Mouse (Mus musculus): ENCODE results near the gene Slc46a1. TPM values are rescaled to one million over a fixed set of nuclear protein-coding genes. Genes with fewer than 3 reads are reported as not detected.

The Slc46a1 gene
- polyA plus RNA-seq, 1 experiment from 2014 or later = 17.1 TPM

DNA sequence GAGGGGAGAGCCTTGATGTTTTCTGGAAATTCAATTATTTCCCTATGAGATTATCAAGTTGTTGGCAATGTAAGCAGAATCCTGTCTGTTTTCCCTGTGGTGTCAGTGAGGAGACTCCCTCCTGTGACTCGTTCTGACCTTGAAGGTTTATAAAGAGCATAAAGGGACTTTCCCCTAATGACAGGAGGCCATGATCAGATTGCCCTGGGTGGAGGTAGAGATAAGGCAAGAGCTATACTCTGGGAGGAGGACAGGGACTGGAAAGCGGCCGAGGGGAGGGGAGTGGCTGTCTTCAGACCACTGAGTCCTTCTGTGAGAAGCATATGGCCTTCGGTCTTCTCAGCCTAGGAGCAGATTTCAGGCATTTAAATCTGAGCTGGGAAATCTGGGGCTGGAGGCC lies 31.4 kb upstream of the Slc46a1 start:
- H3K4me3 ChIP-seq = no peak overlapping the region
- ATAC-seq (ENCODE audit: low FRiP score, low read depth) = no peak
- H3K27ac ChIP-seq = no peak overlapping the region
- no peaks in the 10 kb centered on the region for H3K36me3 ChIP-seq
- H3K9me3 ChIP-seq = no peaks in the 10 kb centered on the region
- no peak overlapping the region for H3K4me2 ChIP-seq (replicated peaks)
- no peaks in the 10 kb centered on the region for H3K27me3 ChIP-seq
- WGBS = 44% methylated on average over 4 of the region's 4 CpGs
- H3K4me1 ChIP-seq = peaks cover 10% of the 10 kb centered on the region
- H3K9ac ChIP-seq = no peak overlapping the region

DNA sequence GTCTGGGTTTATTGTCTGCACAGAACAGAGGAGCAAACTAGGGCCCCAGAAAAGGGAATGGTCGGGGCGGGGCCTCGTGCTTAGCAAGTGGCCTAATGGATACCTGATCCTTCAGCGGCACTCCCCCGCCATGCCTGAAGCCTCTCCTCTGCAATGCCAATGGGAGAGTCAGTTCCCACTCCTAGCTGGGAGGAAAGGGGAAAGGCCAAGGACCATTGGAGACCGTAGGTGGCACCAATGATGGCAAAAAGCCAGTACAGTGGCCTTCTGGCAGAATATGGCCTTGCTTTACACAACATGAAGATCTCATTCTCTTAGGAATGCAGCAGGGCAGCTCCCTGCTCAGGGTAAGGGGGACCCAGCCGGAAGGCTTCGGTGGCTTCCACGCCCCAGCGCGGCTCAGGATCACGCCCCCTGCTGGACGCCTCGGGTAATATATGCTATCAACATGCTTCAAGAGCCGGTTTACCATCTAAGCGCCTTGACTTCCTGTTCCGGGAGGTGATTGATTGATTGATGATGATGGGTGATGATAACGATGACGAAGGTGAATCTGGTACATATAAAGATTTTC lies 29.6 kb upstream of the Slc46a1 start:
- Histone ChIP-seq H3K27ac (peak overlapping the region; percentile 28; the same call in 1 of the 2 replicates), H3K4me3 (no peak overlapping the region), H3K9ac (no peak overlapping the region)

DNA sequence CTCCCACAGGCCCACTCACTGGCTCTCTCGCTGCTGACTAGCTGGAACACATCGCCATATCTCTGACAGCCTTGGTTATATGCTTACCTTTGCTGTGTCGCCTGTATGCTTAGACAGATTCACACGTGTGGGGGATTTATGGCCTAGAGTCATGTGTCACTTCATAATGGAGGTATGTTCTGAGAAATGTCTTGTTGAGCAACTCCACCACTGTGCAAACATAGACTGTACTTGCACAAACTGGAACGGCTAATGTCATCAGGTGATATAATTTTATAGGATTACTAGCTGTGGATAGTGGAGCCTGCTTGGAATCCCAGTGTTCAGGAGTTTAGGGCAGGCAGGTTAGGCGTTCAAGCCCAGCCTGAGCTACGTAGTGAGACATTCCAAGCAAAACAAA lies 28.3 kb upstream of the Slc46a1 start:
- H3K4me2 ChIP-seq (replicated peaks) = no peak overlapping the region
- H3K9ac ChIP-seq = no peak overlapping the region
- ATAC-seq (ENCODE audit: low FRiP score, low read depth) = no peak
- H3K4me3 ChIP-seq = no peak overlapping the region
- no peak overlapping the region for H3K27ac ChIP-seq
- WGBS = 90% methylated on average over 7 of the region's 7 CpGs
- H3K27me3 ChIP-seq = no peaks in the 10 kb centered on the region
- peaks cover 10% of the 10 kb centered on the region for H3K4me1 ChIP-seq
- no peaks in the 10 kb centered on the region for H3K36me3 ChIP-seq
- no peaks in the 10 kb centered on the region for H3K9me3 ChIP-seq

More for the DNA sequence above, 29.6 kb upstream of the Slc46a1 start:
- Histone ChIP-seq H3K27me3 (no peaks in the 10 kb centered on the region), H3K4me2 (replicated peaks) (peak overlapping the region; percentile 44), H3K36me3 (no peaks in the 10 kb centered on the region), H3K9me3 (no peaks in the 10 kb centered on the region), H3K4me1 (peaks cover 10% of the 10 kb centered on the region)
- WGBS = 2% methylated on average over 19 of the region's 19 CpGs
- 0 out of 2 replicates have a peak, but pooled peaks have one; percentile 59 for ATAC-seq (ENCODE audit: low FRiP score, low read depth)

DNA sequence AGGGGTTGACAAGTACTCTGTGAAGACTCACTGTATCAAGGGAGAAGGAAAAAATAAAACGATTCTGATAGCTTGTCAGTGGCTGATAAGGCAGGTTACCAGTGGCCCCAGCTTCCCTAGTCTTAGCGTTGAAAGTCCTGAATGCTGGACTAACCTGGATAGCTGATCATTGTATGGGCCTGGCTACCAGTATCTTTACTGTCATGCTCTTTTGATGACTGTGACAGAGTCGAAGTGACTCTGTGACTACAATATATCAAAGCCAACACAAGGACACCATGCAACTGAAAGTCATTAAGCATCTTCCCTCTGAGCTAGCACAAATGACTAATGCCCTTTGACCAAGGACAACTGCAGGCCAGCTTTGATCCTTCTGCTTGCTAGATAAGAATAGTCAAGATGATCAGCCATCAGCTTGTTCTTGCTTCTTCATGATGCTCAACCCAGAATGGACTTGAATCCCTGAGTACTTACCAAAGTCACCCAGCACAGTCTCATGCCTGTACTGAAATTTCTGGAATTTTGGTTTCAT lies 27.0 kb upstream of the Slc46a1 start:
- Histone ChIP-seq H3K27me3 (no peaks in the 10 kb centered on the region), H3K4me1 (peaks cover 10% of the 10 kb centered on the region)
- no peak for ATAC-seq (ENCODE audit: low FRiP score, low read depth)

DNA sequence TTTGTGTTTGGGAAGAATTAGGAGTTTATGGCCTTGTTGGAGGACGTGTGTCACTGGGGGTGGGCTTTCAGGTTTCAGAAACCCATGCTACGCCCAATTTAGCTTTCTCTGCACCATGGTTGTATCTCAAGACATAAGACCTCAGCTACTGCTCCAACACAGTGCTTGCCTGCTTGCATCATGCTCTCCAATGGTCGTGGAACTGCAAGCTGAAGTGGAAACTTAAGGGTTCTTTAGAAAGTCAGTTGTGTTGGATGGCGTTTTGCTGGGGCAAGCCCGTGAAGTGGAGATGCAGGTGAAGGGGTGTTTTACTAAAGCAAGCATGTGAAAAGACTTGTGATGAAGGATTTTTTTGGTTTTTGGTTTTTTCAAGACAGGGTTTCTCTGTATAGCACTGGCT lies 22.4 kb upstream of the Slc46a1 start:
- H3K9me3 ChIP-seq = no peaks in the 10 kb centered on the region
- H3K36me3 ChIP-seq = no peaks in the 10 kb centered on the region
- 69% methylated on average over 5 of the region's 5 CpGs for WGBS
- H3K4me1 ChIP-seq = no peaks in the 10 kb centered on the region
- ATAC-seq (ENCODE audit: low FRiP score, low read depth) = no peak
- no peak overlapping the region for H3K4me3 ChIP-seq
- no peak overlapping the region for H3K4me2 ChIP-seq (replicated peaks)
- no peak overlapping the region for H3K9ac ChIP-seq
- H3K27ac ChIP-seq = no peak overlapping the region
- no peaks in the 10 kb centered on the region for H3K27me3 ChIP-seq

More for the DNA sequence above, 27.0 kb upstream of the Slc46a1 start:
- Histone ChIP-seq H3K4me3 (no peak overlapping the region), H3K27ac (no peak overlapping the region), H3K9me3 (no peaks in the 10 kb centered on the region), H3K4me2 (replicated peaks) (no peak overlapping the region), H3K9ac (no peak overlapping the region), H3K36me3 (no peaks in the 10 kb centered on the region)
- WGBS = 74% methylated on average over 3 of the region's 3 CpGs

DNA sequence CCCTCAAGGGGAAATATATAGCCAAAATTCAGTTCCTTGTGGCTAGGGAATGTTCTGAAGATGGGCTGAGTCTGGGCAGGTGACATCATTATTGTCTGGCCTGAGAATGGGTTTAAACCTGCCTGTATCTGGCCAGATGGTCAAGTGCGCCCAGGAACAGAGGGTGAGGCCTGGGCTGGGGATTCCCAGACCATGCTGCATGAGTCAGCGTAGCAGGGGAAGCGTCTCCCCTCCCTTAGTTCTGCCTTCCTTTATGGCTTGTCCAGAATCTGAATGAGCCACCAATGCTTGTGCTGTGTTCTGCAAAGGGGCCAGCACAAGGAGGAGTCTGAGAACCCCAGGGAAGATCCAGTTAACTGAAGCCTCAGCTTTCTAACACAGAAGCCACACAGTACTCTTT lies 18.3 kb upstream of the Slc46a1 start:
- Histone ChIP-seq H3K4me1 (no peaks in the 10 kb centered on the region), H3K27ac (no peak overlapping the region), H3K27me3 (no peaks in the 10 kb centered on the region), H3K4me3 (no peak overlapping the region), H3K9me3 (no peaks in the 10 kb centered on the region), H3K4me2 (replicated peaks) (no peak overlapping the region), H3K36me3 (no peaks in the 10 kb centered on the region), H3K9ac (no peak overlapping the region)
- WGBS = 70% methylated on average over 3 of the region's 3 CpGs
- ATAC-seq (ENCODE audit: low FRiP score, low read depth) = no peak

DNA sequence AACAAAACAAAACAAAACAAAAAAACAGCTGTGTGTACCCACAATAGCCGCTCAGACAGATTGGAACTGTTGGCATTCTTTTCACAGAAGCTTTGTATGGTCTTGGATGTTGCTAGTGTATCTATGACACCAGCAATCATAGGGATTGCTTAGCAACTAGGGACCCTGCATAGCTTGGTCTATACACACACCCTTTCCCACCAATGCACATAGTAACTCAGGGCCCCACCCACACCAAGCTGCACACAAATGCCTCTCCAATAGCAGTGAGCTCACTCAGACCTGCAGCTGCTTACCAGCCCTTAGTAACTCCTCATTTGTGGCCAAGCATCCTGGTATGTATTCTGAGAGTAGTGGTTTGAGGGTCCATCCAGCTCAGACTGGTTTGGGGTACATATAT lies 17.3 kb upstream of the Slc46a1 start:
- WGBS = 93% methylated on average over 1 of the region's 1 CpGs

DNA sequence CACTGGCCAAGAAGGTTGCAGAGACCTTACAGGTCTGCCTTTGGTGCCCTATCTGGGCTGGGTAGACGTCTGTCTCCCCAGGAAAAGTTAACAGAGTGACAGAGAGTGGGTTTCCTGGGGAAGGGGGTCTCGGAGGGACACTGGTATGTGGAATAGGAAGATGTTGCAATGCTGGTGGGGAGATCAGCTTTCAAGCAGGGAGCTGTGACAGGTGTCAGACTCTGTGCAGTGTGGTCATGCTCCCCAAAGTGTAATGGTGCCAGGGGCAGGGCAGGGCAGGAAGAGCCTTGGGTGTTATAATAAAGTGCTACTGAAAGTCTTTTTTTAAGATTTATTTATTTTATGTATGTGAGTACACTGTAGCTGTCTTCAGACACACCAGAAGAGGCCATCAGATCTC lies 15.2 kb upstream of the Slc46a1 start:
- H3K36me3 ChIP-seq = no peaks in the 10 kb centered on the region
- H3K27me3 ChIP-seq = no peaks in the 10 kb centered on the region
- no peak overlapping the region for H3K4me2 ChIP-seq (replicated peaks)
- no peak overlapping the region for H3K9ac ChIP-seq
- no peaks in the 10 kb centered on the region for H3K4me1 ChIP-seq
- H3K27ac ChIP-seq = no peak overlapping the region
- H3K9me3 ChIP-seq = no peaks in the 10 kb centered on the region
- WGBS = 54% methylated on average over 2 of the region's 2 CpGs
- no peak for ATAC-seq (ENCODE audit: low FRiP score, low read depth)
- H3K4me3 ChIP-seq = no peak overlapping the region

More for the DNA sequence above, 17.3 kb upstream of the Slc46a1 start:
- no peak overlapping the region for H3K4me3 ChIP-seq
- no peak overlapping the region for H3K27ac ChIP-seq
- no peaks in the 10 kb centered on the region for H3K27me3 ChIP-seq
- no peak overlapping the region for H3K9ac ChIP-seq
- ATAC-seq (ENCODE audit: low FRiP score, low read depth) = no peak
- no peaks in the 10 kb centered on the region for H3K4me1 ChIP-seq
- no peaks in the 10 kb centered on the region for H3K36me3 ChIP-seq
- no peaks in the 10 kb centered on the region for H3K9me3 ChIP-seq
- no peak overlapping the region for H3K4me2 ChIP-seq (replicated peaks)

DNA sequence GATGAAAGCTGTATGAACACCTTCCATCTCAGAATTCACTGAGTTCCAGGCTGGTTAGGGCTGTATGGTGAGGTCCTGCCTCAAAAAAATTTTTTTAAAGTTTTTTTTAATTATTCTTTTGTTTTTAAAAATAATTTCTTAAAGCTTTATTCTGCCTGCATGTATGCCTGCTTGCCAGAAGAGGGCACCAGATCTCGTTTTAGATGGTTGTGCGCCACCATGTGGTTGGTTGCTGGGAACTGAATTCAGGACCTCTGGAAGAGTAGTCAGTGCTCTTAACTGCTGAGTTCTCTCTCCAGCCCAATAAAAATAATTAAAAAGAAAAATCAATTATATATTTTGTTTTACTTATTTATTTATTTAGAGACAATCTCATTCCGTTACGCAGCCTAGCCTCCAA lies 11.8 kb upstream of the Slc46a1 start:
- H3K4me3 ChIP-seq = no peak overlapping the region
- H3K4me1 ChIP-seq = no peaks in the 10 kb centered on the region
- no peak overlapping the region for H3K9ac ChIP-seq
- no peaks in the 10 kb centered on the region for H3K9me3 ChIP-seq
- H3K4me2 ChIP-seq (replicated peaks) = no peak overlapping the region
- H3K27me3 ChIP-seq = no peaks in the 10 kb centered on the region
- 14% methylated on average over 4 of the region's 4 CpGs for WGBS
- no peaks in the 10 kb centered on the region for H3K36me3 ChIP-seq
- no peak for ATAC-seq (ENCODE audit: low FRiP score, low read depth)
- H3K27ac ChIP-seq = no peak overlapping the region

DNA sequence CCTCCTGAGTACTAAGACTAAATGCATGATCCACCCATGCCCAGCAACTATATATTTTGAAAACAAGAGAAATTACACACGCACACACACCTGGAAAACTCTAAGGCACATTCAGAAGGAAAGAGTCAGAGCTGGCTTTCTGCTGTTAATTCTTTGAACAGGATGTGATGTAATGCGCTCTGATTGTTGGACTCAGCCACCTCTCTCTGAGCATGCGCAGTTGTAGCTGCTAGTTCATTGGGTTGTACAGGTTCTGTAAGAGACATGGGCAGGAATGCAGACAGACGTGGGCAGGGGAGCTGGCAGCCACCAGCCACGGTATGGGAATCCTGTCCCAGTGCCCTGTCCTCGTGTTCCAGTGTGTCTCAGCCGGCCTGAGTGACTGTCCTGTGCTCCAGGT lies 11.2 kb upstream of the Slc46a1 start:
- H3K9ac ChIP-seq = no peak overlapping the region
- H3K4me3 ChIP-seq = no peak overlapping the region
- no peaks in the 10 kb centered on the region for H3K27me3 ChIP-seq
- H3K36me3 ChIP-seq = no peaks in the 10 kb centered on the region
- WGBS = 65% methylated on average over 7 of the region's 7 CpGs
- H3K4me1 ChIP-seq = no peaks in the 10 kb centered on the region
- no peak overlapping the region for H3K27ac ChIP-seq
- no peaks in the 10 kb centered on the region for H3K9me3 ChIP-seq
- ATAC-seq (ENCODE audit: low FRiP score, low read depth) = no peak
- H3K4me2 ChIP-seq (replicated peaks) = no peak overlapping the region

DNA sequence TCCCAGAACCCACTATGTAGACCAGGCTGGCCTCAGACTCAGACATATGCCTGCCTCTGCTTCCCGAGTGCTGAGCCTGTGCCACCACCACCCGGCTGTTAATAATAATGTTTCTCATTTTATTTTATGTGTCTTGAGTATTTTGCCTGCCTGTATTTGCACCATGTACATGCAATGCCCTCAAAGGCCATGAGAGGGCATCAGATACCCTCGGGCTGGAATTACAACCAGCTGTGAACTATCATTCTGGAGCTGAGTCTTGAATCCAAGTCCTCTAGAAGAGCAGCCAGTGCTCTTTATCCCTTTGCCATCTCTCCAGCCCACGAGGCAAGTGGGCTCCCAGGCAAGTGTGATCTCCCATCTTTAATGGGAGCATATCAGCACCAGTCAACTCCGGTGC lies 10.2 kb upstream of the Slc46a1 start:
- H3K4me2 ChIP-seq (replicated peaks) = no peak overlapping the region
- 31% methylated on average over 5 of the region's 5 CpGs for WGBS
- H3K4me1 ChIP-seq = no peaks in the 10 kb centered on the region
- no peaks in the 10 kb centered on the region for H3K9me3 ChIP-seq
- ATAC-seq (ENCODE audit: low FRiP score, low read depth) = no peak
- H3K27me3 ChIP-seq = no peaks in the 10 kb centered on the region
- no peak overlapping the region for H3K4me3 ChIP-seq
- H3K36me3 ChIP-seq = no peaks in the 10 kb centered on the region
- no peak overlapping the region for H3K9ac ChIP-seq
- no peak overlapping the region for H3K27ac ChIP-seq

DNA sequence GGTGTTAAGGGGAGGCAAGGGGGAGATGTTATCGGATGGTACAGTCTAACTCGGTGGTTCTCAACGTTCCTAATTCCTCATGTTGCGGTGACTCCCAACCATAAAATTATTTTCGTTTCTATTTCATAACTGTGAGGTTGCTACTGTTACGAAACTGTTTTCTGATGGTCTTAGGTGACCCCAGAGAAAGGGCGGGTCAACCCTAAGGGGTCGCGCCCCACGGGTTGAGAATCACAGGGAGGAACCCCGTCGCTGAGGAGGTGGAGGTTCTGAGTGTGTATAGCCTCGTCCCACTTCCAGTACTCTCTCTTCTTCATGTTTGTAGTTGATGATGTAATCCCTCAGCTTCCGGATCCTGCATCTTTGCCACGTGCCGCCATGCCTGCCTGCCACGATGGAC lies 6.8 kb upstream of the Slc46a1 start:
- no peaks in the 10 kb centered on the region for H3K36me3 ChIP-seq
- H3K9ac ChIP-seq = no peak overlapping the region
- no peak for ATAC-seq (ENCODE audit: low FRiP score, low read depth)
- 81% methylated on average over 17 of the region's 17 CpGs for WGBS
- no peak overlapping the region for H3K4me3 ChIP-seq
- H3K27ac ChIP-seq = no peak overlapping the region
- H3K9me3 ChIP-seq = no peaks in the 10 kb centered on the region
- no peak overlapping the region for H3K4me2 ChIP-seq (replicated peaks)
- 0 out of 2 replicates have a peak, but pooled peaks cover 2% of the 10 kb centered on the region for H3K4me1 ChIP-seq
- H3K27me3 ChIP-seq = no peaks in the 10 kb centered on the region

DNA sequence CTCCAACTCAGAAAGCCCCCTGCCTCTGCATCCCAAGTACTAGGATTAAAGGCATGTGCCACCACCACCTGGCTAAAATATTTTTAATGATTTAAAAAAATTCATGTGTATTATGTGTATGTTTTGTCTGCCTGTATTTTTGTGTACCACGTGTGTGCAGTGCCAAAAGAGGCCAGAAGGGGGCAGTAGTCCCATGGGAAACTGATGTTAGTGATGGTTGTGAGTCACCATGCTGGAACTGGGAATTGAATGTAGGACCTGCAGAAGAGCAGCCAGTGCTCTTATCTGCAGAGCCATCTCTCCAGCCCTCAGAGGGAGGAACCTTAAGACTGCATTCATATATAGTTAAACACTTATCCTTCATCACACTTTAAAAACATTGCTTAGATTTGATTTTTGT lies 3.6 kb upstream of the Slc46a1 start:
- 71% methylated on average over 1 of the region's 1 CpGs for WGBS
- H3K27ac ChIP-seq = no peak overlapping the region
- no peak for ATAC-seq (ENCODE audit: low FRiP score, low read depth)
- no peaks in the 10 kb centered on the region for H3K36me3 ChIP-seq
- H3K4me2 ChIP-seq (replicated peaks) = no peak overlapping the region
- no peaks in the 10 kb centered on the region for H3K9me3 ChIP-seq
- peaks cover 19% of the 10 kb centered on the region for H3K4me1 ChIP-seq
- H3K4me3 ChIP-seq = no peak overlapping the region
- no peak overlapping the region for H3K9ac ChIP-seq
- no peaks in the 10 kb centered on the region for H3K27me3 ChIP-seq

Data from limb, embryonic 13.5 days (tissue).